Mouse (Mus musculus) urinary bladder, adult 2 months (tissue): ENCODE measurements around the gene Tk1. TPM values are rescaled to one million over a fixed set of nuclear protein-coding genes. Genes with fewer than 3 reads are reported as not detected.

ENCODE experiments used
- DNase-seq: peaks from one replicate; pipeline ENCODE4 v3.0.0; 2022; ENCODE audit warnings: low spot score
- polyA plus RNA-seq: library from polyadenylated mRNA; depleted of rRNA; stranded (reverse); fragments of >200 nt; gene quantifications from 2 replicates; pipeline ENCODE4 v1.2.3, GENCODE M21; 2012; rRNA removed

The Tk1 gene
- polyA plus RNA-seq, 1 experiment = 8.8 TPM

DNA sequence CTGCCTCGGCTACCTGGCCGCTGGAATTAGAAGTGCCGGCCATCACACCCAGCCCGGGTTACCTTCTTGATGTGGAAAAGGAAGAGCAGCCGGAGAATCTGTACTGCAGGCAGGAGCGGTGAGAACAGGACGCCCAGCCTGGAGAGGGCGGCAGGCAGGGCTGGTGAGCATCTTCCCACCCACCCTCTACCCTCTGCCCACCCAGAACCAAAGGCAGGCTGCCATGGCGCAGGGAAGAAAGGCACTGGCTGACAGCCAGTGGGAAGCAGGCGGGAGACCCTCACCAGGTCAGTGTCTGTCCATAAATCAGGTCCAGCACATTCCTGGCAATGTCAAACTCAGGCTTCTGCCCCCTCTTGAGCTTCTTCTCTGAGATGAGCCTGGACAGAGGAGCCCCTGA is 55.5 kb downstream of the Tk1 start:
- no peak for DNase-seq

DNA sequence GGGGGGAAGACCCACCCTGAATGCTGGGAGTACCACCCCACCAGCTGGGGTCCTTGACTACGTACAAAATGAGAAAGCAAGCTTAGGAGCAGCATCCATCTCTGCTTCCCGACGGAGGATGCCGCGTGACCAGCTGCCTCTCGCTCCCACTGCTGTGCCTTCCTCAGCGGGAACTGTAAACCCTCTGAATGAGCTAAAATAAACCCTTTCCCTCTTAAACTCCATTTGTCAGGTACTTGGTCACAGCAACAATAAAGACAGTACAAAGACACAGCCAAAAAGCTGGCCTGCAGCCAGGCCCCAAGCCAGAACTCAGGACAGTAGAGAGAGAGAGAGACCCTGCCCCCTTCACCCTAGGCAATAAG is 56.2 kb downstream of the Tk1 start:
- no peak for DNase-seq

DNA sequence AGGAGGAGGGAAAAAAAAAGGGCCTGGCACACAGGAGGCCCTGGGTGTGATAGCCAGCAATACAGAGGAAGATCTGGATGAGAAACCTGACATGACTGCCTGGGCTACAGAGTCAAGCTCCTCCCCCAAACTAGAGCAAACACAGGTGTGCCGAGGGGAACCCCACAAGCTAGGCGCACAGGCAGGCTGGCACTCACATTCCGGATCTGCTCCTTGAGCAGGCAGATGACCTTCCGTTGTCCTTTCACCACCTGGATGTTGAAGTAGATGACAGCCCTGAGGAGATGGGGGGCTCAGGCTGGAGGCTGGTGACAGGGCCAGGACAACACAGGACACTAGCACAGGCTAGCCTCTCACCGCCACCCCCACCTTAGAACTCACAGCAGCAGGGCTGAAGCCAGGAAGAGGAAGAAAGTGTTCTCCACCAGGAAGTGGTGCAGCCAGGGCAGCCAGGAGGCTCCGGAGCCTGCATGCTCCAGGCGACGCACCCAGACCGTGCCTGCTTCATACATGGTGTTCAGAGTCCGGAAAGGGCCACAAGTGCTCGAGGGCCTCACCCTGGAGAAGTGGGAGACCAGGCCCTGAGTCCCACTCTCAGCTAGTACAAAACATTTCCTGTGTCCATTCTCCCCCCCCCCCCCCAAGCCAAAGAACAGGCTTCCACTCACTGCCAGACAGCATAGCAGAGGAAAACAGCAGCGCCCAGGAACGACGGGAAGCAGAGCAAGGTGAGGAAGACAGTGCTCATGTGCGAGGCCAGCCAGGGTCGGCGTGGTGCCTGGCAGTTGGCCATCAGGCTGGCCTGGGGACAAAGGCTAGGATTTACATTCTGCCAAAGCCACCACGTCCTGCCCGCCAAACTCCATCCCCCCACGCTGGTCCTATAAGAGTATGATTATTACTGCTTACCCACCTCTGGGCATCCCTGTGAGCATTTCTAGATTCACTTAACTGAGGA is 56.9 kb downstream of the Tk1 start:
- DNase-seq = no peak

DNA sequence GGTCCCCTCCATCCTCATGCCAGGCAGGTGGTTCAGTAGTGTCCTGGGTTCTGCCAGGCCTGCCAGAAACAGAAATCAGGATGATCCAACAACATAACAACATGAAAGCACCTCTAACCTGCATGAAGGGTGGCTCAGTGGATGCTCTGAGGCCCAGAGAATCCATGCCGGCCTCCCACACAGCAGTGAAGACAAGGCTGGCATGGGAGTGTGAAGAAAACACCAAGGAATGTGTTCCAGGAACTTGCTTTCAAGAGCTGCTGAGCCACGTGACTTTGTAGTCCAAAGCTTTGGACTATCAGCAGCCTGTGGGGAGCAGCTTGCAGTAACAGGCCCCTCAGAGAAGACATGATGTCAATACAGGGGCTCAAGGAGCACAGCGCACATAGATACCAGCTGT is 59.6 kb downstream of the Tk1 start:
- no peak for DNase-seq

Other genes starting within 250 kb of the Tk1 start
- 11.9 and 19.1 TPM in 2 replicates for gene Tnrc6c, start 171.8 kb downstream of the Tk1 start, polyA plus RNA-seq
- 3.1 and 3.4 TPM in 2 replicates for gene Tmc8, start 44.0 kb downstream of the Tk1 start, polyA plus RNA-seq
- 48.2 and 55.4 TPM in 2 replicates for gene Tmc6, start 43.9 kb downstream of the Tk1 start, polyA plus RNA-seq
- 0.06 TPM in 1 of 2 replicates, not detected in the other for gene 6030468B19Rik, start 28.4 kb downstream of the Tk1 start, polyA plus RNA-seq
- 0.22 TPM in 1 of 2 replicates, not detected in the other for gene Gm20708, start 16.4 kb downstream of the Tk1 start, polyA plus RNA-seq
- gene Syngr2, start 16.4 kb downstream of the Tk1 start, polyA plus RNA-seq = 90.0 and 106 TPM in 2 replicates
- gene Afmid, start 168 bp downstream of the Tk1 start, polyA plus RNA-seq = 11.8 and 13.1 TPM in 2 replicates
- gene Birc5, start 23.2 kb upstream of the Tk1 start, polyA plus RNA-seq = 3.3 and 4.3 TPM in 2 replicates
- gene Tmem235, start 34.7 kb upstream of the Tk1 start, polyA plus RNA-seq = not detected in 2 replicates
- gene Tha1, start 47.4 kb upstream of the Tk1 start, polyA plus RNA-seq = 13.7 and 16.3 TPM in 2 replicates
- gene Socs3, start 144.0 kb upstream of the Tk1 start, polyA plus RNA-seq = 7.8 and 9.8 TPM in 2 replicates
- 24.6 and 31.2 TPM in 2 replicates for gene Pgs1, start 160.2 kb upstream of the Tk1 start, polyA plus RNA-seq